ENCODE assay signal across 8 mouse cellular contexts in genomic region chr1:171360253-171360652, GRCm38 (mm10). TPM values are rescaled to one million over a fixed set of nuclear protein-coding genes. Genes with fewer than 3 reads are reported as not detected.
A peak's percentile ranks its signal among the peaks of the same experiment; 100 is the strongest.
DNase-seq lines count a peak whose midpoint lies in the region; ATAC-seq and TF ChIP-seq lines count a peak whose summit lies in the region.

No protein-coding gene starts in this region.

- no peaks in the 10 kb centered on the region for H3K27me3 ChIP-seq in cerebellum, adult 2 months (ENCODE audit: control insufficient read depth, insufficient read depth, low read length)
- no peaks in the 10 kb centered on the region for H3K27me3 ChIP-seq in forebrain, embryonic 10.5 days (ENCODE audit: poor library complexity, severe bottlenecking)
- H3K27me3 ChIP-seq in limb, embryonic 11.5 days (ENCODE audit: control insufficient read depth, insufficient read depth, low read length) = no peaks in the 10 kb centered on the region
- no peaks in the 10 kb centered on the region for H3K27me3 ChIP-seq in neural tube, embryonic 12.5 days (replicated peaks)

- peak overlapping the region; percentile 81 for H3K27ac ChIP-seq in cerebellum, adult 2 months (ENCODE audit: insufficient read depth, low read length)
- peak overlapping the region; percentile 82 for H3K27ac ChIP-seq in forebrain, embryonic 10.5 days
- no peak overlapping the region for H3K27ac ChIP-seq in limb, embryonic 11.5 days (replicated peaks; ENCODE audit: low read depth, low read length)
- H3K27ac ChIP-seq in neural tube, embryonic 12.5 days = peak overlapping the region; percentile 53; the same call in 1 of the 2 replicates

- TF ChIP-seq POLR2A in cerebellum, adult 2 months (IDR thresholded peaks at IDR 0.05; ENCODE audit: borderline replicate concordance, insufficient read depth, low read length) = no peak
- TF ChIP-seq POLR2A in lung, adult 2 months (IDR thresholded peaks at IDR 0.05; ENCODE audit: borderline replicate concordance, extremely low read depth, low read depth, low read length) = no peak

- peaks cover 12% of the 10 kb centered on the region; the same call in 1 of the 2 replicates for H3K4me1 ChIP-seq in cerebellum, adult 2 months (ENCODE audit: control insufficient read depth, insufficient read depth, low read length)
- H3K4me1 ChIP-seq in lung, adult 2 months (ENCODE audit: control insufficient read depth, insufficient read depth, low read length) = no peaks in the 10 kb centered on the region
- H3K4me1 ChIP-seq in forebrain, embryonic 10.5 days = peaks cover 21% of the 10 kb centered on the region
- H3K4me1 ChIP-seq in limb, embryonic 11.5 days (ENCODE audit: control insufficient read depth, insufficient read depth, low read length) = peaks cover 5% of the 10 kb centered on the region
- H3K4me1 ChIP-seq in neural tube, embryonic 12.5 days = peaks cover 8% of the 10 kb centered on the region

- peak; percentile 56 for ATAC-seq in limb, embryonic 11.5 days (ENCODE audit: insufficient number of reproducible peaks, low FRiP score, low TSS enrichment, low read depth)
- ATAC-seq in neural tube, embryonic 12.5 days (ENCODE audit: low FRiP score, low read depth) = no peak; the same call in none of the 2 replicates

- peak overlapping the region; percentile 61; the same call in 1 of the 2 replicates for H3K9ac ChIP-seq in limb, embryonic 11.5 days (ENCODE audit: low read length)
- H3K9ac ChIP-seq in neural tube, embryonic 12.5 days = peak overlapping the region; percentile 66

- H3K36me3 ChIP-seq in forebrain, embryonic 10.5 days (replicated peaks) = peaks cover 40% of the 10 kb centered on the region
- no peaks in the 10 kb centered on the region for H3K36me3 ChIP-seq in limb, embryonic 11.5 days (ENCODE audit: control insufficient read depth, insufficient read depth, low read length)
- H3K36me3 ChIP-seq in neural tube, embryonic 12.5 days = peaks cover 21% of the 10 kb centered on the region

- peaks cover 7% of the 10 kb centered on the region; the same call in 1 of the 2 replicates for H3K9me3 ChIP-seq in forebrain, embryonic 10.5 days
- H3K9me3 ChIP-seq in limb, embryonic 11.5 days (ENCODE audit: control insufficient read depth, low read length) = no peaks in the 10 kb centered on the region; the same call in 1 of the 2 replicates
- peaks cover 3% of the 10 kb centered on the region; the same call in 1 of the 2 replicates for H3K9me3 ChIP-seq in neural tube, embryonic 12.5 days

- H3K4me3 ChIP-seq in cerebellum, adult 2 months (replicated peaks; ENCODE audit: insufficient read depth, low read depth, low read length) = peak overlapping the region; percentile 82
- H3K4me3 ChIP-seq in lung, adult 2 months (replicated peaks; ENCODE audit: extremely low read depth, low read depth, low read length) = peak overlapping the region; percentile 57
- peak overlapping the region; percentile 55 for H3K4me3 ChIP-seq in forebrain, embryonic 10.5 days
- peak overlapping the region; percentile 47 for H3K4me3 ChIP-seq in limb, embryonic 11.5 days (ENCODE audit: low read depth, low read length)
- H3K4me3 ChIP-seq in neural tube, embryonic 12.5 days = peak overlapping the region; percentile 51

- H3K4me2 ChIP-seq in limb, embryonic 11.5 days (ENCODE audit: low read depth, severe bottlenecking) = peak overlapping the region; percentile 85
- H3K4me2 ChIP-seq in neural tube, embryonic 12.5 days (replicated peaks) = peak overlapping the region; percentile 83

- TF ChIP-seq CTCF in cerebellum, adult 2 months (IDR thresholded peaks at IDR 0.05; ENCODE audit: borderline replicate concordance, insufficient read depth, low read depth, low read length) = no peak
- TF ChIP-seq CTCF in lung, adult 2 months (IDR thresholded peaks at IDR 0.05; ENCODE audit: insufficient read depth, low read length) = no peak

- 5% methylated on average over 26 of the region's 26 CpGs for WGBS in cerebellum, adult 2 months
- 22% methylated on average over 26 of the region's 26 CpGs for WGBS in lung, adult 2 months
- WGBS in forebrain, embryonic 10.5 days = 3% methylated on average over 26 of the region's 26 CpGs
- WGBS in limb, embryonic 11.5 days = 5% methylated on average over 26 of the region's 26 CpGs
- 5% methylated on average over 26 of the region's 26 CpGs for WGBS in neural tube, embryonic 12.5 days

- peak in 1 of 2 experiments; percentile 34 for DNase-seq in cerebellum, adult 2 months
- DNase-seq in cerebellum, adult 9-11 months = no peak
- DNase-seq in lung, adult 2 months = no peak
- DNase-seq in lung, postnatal 36 days = no peak
- DNase-seq in forebrain, embryonic 10.5 days (ENCODE audit: extremely low spot score, low spot score) = peak; percentile 46
- DNase-seq in limb, embryonic 11.5 days (ENCODE audit: low spot score) = no peak
- DNase-seq in spleen, postnatal 14 days (ENCODE audit: low spot score in 2 of 2) = no peak

RNA-seq across cellular contexts. Expression of gene Klhdc9, which starts 0.3 kb away (rescaled TPM):
- 7.9 and 8.2 TPM in 2 replicates for polyA plus RNA-seq in cerebellum, adult 2 months (2012; rRNA removed)
- polyA plus RNA-seq in lung, adult 2 months (2012; rRNA removed) = 1.9 and 3.4 TPM in 2 replicates
- polyA plus RNA-seq in forebrain, embryonic 10.5 days (2016; fragmentation: Nextera tagmentation; extraction: Ambion mirVana) = 2.7 and 2.8 TPM in 2 replicates
- polyA plus RNA-seq in limb, embryonic 11.5 days (2014; fragmentation: Nextera tagmentation; extraction: Ambion mirVana) = 1.4 and 2.3 TPM in 2 replicates
- 2.1 and 2.6 TPM in 2 replicates for polyA plus RNA-seq in neural tube, embryonic 12.5 days (2016; fragmentation: Nextera tagmentation; extraction: Ambion mirVana)

RNA-seq across cellular contexts. Expression of gene Nectin4, which starts 9.6 kb away (rescaled TPM):
- polyA plus RNA-seq in cerebellum, adult 2 months (2012; rRNA removed) = 11.9 and 12.5 TPM in 2 replicates
- polyA plus RNA-seq in lung, adult 2 months (2012; rRNA removed) = 10.3 and 19.2 TPM in 2 replicates
- polyA plus RNA-seq in forebrain, embryonic 10.5 days (2016; fragmentation: Nextera tagmentation; extraction: Ambion mirVana) = 0.92 and 0.94 TPM in 2 replicates
- 2.9 and 3.1 TPM in 2 replicates for polyA plus RNA-seq in limb, embryonic 11.5 days (2014; fragmentation: Nextera tagmentation; extraction: Ambion mirVana)
- 1.2 and 1.8 TPM in 2 replicates for polyA plus RNA-seq in neural tube, embryonic 12.5 days (2016; fragmentation: Nextera tagmentation; extraction: Ambion mirVana)

RNA-seq across cellular contexts. Expression of gene Pfdn2, which starts 14.8 kb away (rescaled TPM):
- 129 and 135 TPM in 2 replicates for polyA plus RNA-seq in cerebellum, adult 2 months (2012; rRNA removed)
- 9.0 and 20.0 TPM in 2 replicates for polyA plus RNA-seq in lung, adult 2 months (2012; rRNA removed)
- 158 and 159 TPM in 2 replicates for polyA plus RNA-seq in forebrain, embryonic 10.5 days (2016; fragmentation: Nextera tagmentation; extraction: Ambion mirVana)
- polyA plus RNA-seq in limb, embryonic 11.5 days (2014; fragmentation: Nextera tagmentation; extraction: Ambion mirVana) = 61.8 and 68.3 TPM in 2 replicates
- polyA plus RNA-seq in neural tube, embryonic 12.5 days (2016; fragmentation: Nextera tagmentation; extraction: Ambion mirVana) = 157 and 158 TPM in 2 replicates

RNA-seq across cellular contexts. Expression of gene Nit1, which starts 14.8 kb away (rescaled TPM):
- polyA plus RNA-seq in cerebellum, adult 2 months (2012; rRNA removed) = 68.2 TPM in 2 replicates
- 42.7 and 44.1 TPM in 2 replicates for polyA plus RNA-seq in lung, adult 2 months (2012; rRNA removed)
- polyA plus RNA-seq in forebrain, embryonic 10.5 days (2016; fragmentation: Nextera tagmentation; extraction: Ambion mirVana) = 37.1 and 38.0 TPM in 2 replicates
- 29.2 and 31.9 TPM in 2 replicates for polyA plus RNA-seq in limb, embryonic 11.5 days (2014; fragmentation: Nextera tagmentation; extraction: Ambion mirVana)
- 45.6 and 46.1 TPM in 2 replicates for polyA plus RNA-seq in neural tube, embryonic 12.5 days (2016; fragmentation: Nextera tagmentation; extraction: Ambion mirVana)

RNA-seq across cellular contexts. Expression of gene Arhgap30, which starts 28.5 kb away (rescaled TPM):
- 0.65 and 0.68 TPM in 2 replicates for polyA plus RNA-seq in cerebellum, adult 2 months (2012; rRNA removed)
- polyA plus RNA-seq in lung, adult 2 months (2012; rRNA removed) = 11.6 and 17.5 TPM in 2 replicates
- polyA plus RNA-seq in forebrain, embryonic 10.5 days (2016; fragmentation: Nextera tagmentation; extraction: Ambion mirVana) = 0.74 and 0.91 TPM in 2 replicates
- 0.55 and 0.70 TPM in 2 replicates for polyA plus RNA-seq in limb, embryonic 11.5 days (2014; fragmentation: Nextera tagmentation; extraction: Ambion mirVana)
- 1.0 and 1.1 TPM in 2 replicates for polyA plus RNA-seq in neural tube, embryonic 12.5 days (2016; fragmentation: Nextera tagmentation; extraction: Ambion mirVana)
